Mouse (Mus musculus): ENCODE measurements at regions not wholly inside any gene's neighbourhood (a gene's known extent, or its start where the extent isn't known, plus 50 kb on each side); places are given as distances from the start of the nearest gene placed in this dataset.

DNA sequence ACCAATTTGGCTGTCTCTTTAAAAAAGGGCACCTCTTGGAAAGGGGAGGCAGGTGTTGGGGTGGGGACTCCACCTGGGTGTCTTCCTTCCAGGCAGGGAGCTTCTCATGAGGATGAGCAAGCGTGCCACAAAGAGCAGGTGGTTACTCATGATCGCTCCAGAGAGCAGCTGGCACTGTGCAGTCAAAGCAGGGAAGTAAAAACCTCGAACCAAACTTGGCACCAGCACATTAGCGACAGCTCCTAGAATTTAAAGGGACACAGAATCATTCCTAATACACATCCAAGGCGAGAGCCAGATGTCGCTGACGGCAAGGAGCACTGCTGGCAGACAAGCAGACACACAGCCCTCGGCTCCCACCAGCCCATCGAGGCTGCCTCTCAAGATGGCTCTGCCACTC, 70.4 kb downstream of the Irx5 start:
- H3K4me3 ChIP-seq (ENCODE audit: low read depth, low read length): no peak overlapping the region
- ATAC-seq (replicated peaks; ENCODE audit: low FRiP score, low TSS enrichment, low read depth) (no peak), DNase-seq (ENCODE audit: low spot score) (no peak)
- H3K27me3 ChIP-seq (replicated peaks; ENCODE audit: control insufficient read depth, insufficient read depth, low read length): no peaks in the 10 kb centered on the region
- no peak overlapping the region for H3K9ac ChIP-seq (ENCODE audit: low read length)
- 72% methylated on average over 9 of the region's 9 CpGs for WGBS
- H3K4me1 ChIP-seq (replicated peaks; ENCODE audit: control insufficient read depth, insufficient read depth, low read length): no peaks in the 10 kb centered on the region
- no peak overlapping the region for H3K4me2 ChIP-seq (ENCODE audit: low read length)
- no peaks in the 10 kb centered on the region for H3K9me3 ChIP-seq (ENCODE audit: control insufficient read depth, low read length)
- no peak overlapping the region for H3K27ac ChIP-seq (ENCODE audit: low read depth)
- H3K36me3 ChIP-seq (ENCODE audit: control insufficient read depth, insufficient read depth, low read length): no peaks in the 10 kb centered on the region

DNA sequence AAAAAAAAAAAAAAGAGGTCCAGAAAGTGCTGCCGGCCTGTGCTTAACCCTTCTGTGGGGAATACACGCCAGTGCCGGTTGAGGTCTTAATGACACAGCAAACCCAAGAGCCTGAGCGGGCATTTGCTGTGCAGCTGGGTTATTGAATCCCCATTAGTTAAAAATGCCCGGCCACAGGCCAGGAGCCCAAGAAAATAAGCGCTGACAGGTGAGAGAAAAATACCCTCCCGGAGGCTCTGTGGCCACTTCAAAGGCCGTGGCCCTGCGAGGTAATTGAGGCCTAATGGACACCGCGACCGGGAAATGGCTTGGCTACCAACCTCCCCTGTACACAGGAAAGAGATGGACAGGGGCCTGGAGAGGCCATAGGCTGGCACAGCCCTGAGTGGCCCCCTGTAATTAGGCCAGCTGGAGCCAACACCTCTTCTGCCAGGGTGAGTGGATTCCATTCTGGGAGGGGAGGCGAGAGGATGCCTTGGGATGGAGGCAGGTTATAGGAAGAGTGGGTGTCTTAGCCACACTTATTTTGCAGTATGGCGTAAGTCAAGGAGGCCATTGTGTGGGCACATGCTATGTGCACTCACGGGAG, 79.7 kb downstream of the Irx5 start:
- 65% methylated on average over 15 of the region's 15 CpGs for WGBS
- DNase-seq (ENCODE audit: low spot score): no peak
- ATAC-seq (replicated peaks; ENCODE audit: low FRiP score, low TSS enrichment, low read depth): no peak

DNA sequence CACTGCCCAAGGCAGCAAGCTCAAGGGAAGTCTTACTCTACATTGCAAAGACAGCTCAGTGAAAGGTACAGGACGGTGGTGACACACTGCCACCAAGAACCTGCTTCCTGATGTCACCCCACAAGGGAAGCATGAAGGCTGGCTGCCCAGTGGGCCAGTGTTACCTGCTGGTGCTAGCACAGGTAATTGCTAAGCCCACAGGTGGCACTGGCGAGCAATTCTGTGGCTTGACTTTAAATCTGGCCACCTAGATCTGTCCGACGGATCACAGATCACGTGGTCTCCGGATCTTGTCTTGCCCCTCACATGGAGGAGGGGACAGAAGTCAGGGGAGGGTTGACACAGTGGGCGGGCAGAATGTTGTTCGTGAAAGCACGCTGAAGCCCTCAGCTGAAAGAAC, 80.9 kb downstream of the Irx5 start:
- no peak overlapping the region for H3K4me3 ChIP-seq (ENCODE audit: low read depth, low read length)
- H3K27me3 ChIP-seq (replicated peaks; ENCODE audit: control insufficient read depth, insufficient read depth, low read length): no peaks in the 10 kb centered on the region
- DNase-seq (ENCODE audit: low spot score) (no peak), ATAC-seq (replicated peaks; ENCODE audit: low FRiP score, low TSS enrichment, low read depth) (no peak)
- no peaks in the 10 kb centered on the region for H3K9me3 ChIP-seq (ENCODE audit: control insufficient read depth, low read length)
- H3K4me1 ChIP-seq (replicated peaks; ENCODE audit: control insufficient read depth, insufficient read depth, low read length): no peaks in the 10 kb centered on the region
- H3K27ac ChIP-seq (ENCODE audit: low read depth): no peak overlapping the region
- H3K36me3 ChIP-seq (ENCODE audit: control insufficient read depth, insufficient read depth, low read length): no peaks in the 10 kb centered on the region
- WGBS: 37% methylated on average over 9 of the region's 9 CpGs
- no peak overlapping the region for H3K9ac ChIP-seq (ENCODE audit: low read length)
- H3K4me2 ChIP-seq (ENCODE audit: low read length): no peak overlapping the region

More for the DNA sequence above, 79.7 kb downstream of the Irx5 start:
- Histone ChIP-seq H3K9me3 (ENCODE audit: control insufficient read depth, low read length) (no peaks in the 10 kb centered on the region), H3K27me3 (replicated peaks; ENCODE audit: control insufficient read depth, insufficient read depth, low read length) (no peaks in the 10 kb centered on the region), H3K4me2 (ENCODE audit: low read length) (no peak overlapping the region), H3K4me3 (ENCODE audit: low read depth, low read length) (no peak overlapping the region), H3K4me1 (replicated peaks; ENCODE audit: control insufficient read depth, insufficient read depth, low read length) (no peaks in the 10 kb centered on the region), H3K36me3 (ENCODE audit: control insufficient read depth, insufficient read depth, low read length) (no peaks in the 10 kb centered on the region), H3K9ac (ENCODE audit: low read length) (no peak overlapping the region), H3K27ac (ENCODE audit: low read depth) (no peak overlapping the region)

DNA sequence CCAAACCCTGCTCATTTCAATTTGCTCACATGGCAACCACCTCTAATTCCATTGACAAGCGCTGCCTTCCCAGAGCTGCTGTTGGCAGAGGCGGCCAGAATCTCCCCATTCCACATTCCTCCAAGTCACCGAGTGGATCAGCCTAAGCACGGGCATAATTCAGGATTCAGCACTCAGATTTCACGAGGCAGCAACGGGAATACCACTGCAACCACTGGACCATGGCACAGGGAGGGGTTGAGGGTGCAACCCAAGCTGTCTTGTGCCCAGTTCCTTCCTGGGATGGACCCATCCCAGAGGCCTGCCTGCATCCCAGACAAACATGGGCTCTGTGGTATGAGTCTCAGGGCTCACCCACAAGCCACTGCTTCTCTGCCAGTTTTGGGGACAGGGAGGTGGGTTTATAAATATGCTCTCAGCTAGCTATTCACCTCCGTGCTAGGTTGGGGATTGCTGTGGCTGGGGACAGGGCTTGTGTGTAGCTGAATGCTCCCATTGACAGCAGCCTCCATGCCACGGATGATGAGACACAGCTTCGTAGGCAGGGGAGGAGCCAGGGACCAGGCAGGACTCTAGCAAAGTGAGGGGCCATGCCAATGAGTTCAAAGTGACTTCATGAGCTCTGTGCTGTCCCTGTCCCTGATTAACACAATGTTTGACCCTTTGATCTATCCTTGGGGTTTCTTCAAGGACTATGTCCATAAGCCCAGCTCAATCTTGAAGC, 82.5 kb downstream of the Irx5 start:
- no peak for ATAC-seq (replicated peaks; ENCODE audit: low FRiP score, low TSS enrichment, low read depth)
- WGBS: 57% methylated on average over 9 of the region's 9 CpGs
- Histone ChIP-seq H3K4me2 (ENCODE audit: low read length) (no peak overlapping the region), H3K27ac (ENCODE audit: low read depth) (no peak overlapping the region), H3K9me3 (ENCODE audit: control insufficient read depth, low read length) (no peaks in the 10 kb centered on the region), H3K4me1 (replicated peaks; ENCODE audit: control insufficient read depth, insufficient read depth, low read length) (no peaks in the 10 kb centered on the region), H3K9ac (ENCODE audit: low read length) (no peak overlapping the region), H3K36me3 (ENCODE audit: control insufficient read depth, insufficient read depth, low read length) (no peaks in the 10 kb centered on the region), H3K27me3 (replicated peaks; ENCODE audit: control insufficient read depth, insufficient read depth, low read length) (no peaks in the 10 kb centered on the region), H3K4me3 (ENCODE audit: low read depth, low read length) (no peak overlapping the region)
- DNase-seq (ENCODE audit: low spot score): no peak

DNA sequence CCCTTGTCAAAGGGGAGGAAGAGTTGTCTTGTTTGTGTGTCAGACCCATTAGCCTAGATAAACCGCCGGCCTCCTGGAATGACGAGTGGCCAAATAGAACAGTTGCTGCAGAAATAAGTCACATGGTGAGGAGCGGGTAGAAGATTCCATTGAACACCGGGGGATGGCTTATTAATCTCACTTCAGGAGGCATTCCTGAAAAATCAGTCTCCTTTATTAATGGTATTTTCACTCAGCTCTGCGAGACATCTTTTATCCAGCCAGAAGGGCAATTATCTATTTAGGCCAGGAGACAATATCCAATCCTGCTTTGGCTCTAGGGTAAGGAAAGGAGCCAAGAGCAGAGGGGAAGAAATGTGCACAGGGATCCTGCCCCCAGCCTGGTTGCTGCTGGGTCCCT, 84.7 kb downstream of the Irx5 start:
- no peaks in the 10 kb centered on the region for H3K4me1 ChIP-seq (replicated peaks; ENCODE audit: control insufficient read depth, insufficient read depth, low read length)
- H3K27me3 ChIP-seq (replicated peaks; ENCODE audit: control insufficient read depth, insufficient read depth, low read length): no peaks in the 10 kb centered on the region
- no peaks in the 10 kb centered on the region for H3K9me3 ChIP-seq (ENCODE audit: control insufficient read depth, low read length)
- no peaks in the 10 kb centered on the region for H3K36me3 ChIP-seq (ENCODE audit: control insufficient read depth, insufficient read depth, low read length)
- ATAC-seq (replicated peaks; ENCODE audit: low FRiP score, low TSS enrichment, low read depth) (no peak), DNase-seq (ENCODE audit: low spot score) (no peak)
- WGBS: 35% methylated on average over 6 of the region's 6 CpGs
- no peak overlapping the region for H3K4me2 ChIP-seq (ENCODE audit: low read length)
- H3K9ac ChIP-seq (ENCODE audit: low read length): no peak overlapping the region
- H3K27ac ChIP-seq (ENCODE audit: low read depth): no peak overlapping the region
- H3K4me3 ChIP-seq (ENCODE audit: low read depth, low read length): no peak overlapping the region

DNA sequence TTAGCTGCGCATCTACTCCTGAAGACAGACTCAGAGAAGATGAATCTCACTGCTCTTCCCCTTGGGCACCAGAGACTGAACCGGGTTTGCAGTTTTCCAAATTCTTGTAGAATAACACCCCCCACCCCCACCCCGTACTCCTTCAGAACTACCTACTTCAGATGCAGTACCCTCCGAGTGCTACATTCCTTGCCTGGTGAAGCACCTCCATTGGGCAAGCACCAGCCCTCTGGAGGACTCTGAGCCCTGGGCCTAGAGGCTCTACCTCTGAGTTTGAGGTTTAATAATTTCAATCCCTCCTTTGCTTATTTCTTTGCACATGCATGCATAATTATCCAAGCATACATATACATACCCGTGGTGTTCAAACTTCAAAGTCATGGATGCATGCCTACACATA, 101.9 kb downstream of the Irx5 start:
- Histone ChIP-seq H3K27ac (ENCODE audit: low read depth) (no peak overlapping the region), H3K4me3 (ENCODE audit: low read depth, low read length) (no peak overlapping the region), H3K4me1 (replicated peaks; ENCODE audit: control insufficient read depth, insufficient read depth, low read length) (peaks cover 4% of the 10 kb centered on the region; the same call in 1 of the 2 replicates), H3K4me2 (ENCODE audit: low read length) (no peak overlapping the region), H3K9me3 (ENCODE audit: control insufficient read depth, low read length) (no peaks in the 10 kb centered on the region), H3K27me3 (replicated peaks; ENCODE audit: control insufficient read depth, insufficient read depth, low read length) (peaks cover 51% of the 10 kb centered on the region), H3K9ac (ENCODE audit: low read length) (no peak overlapping the region), H3K36me3 (ENCODE audit: control insufficient read depth, insufficient read depth, low read length) (no peaks in the 10 kb centered on the region)
- WGBS: 84% methylated on average over 5 of the region's 5 CpGs
- DNase-seq (ENCODE audit: low spot score): no peak
- no peak for ATAC-seq (replicated peaks; ENCODE audit: low FRiP score, low TSS enrichment, low read depth)

DNA sequence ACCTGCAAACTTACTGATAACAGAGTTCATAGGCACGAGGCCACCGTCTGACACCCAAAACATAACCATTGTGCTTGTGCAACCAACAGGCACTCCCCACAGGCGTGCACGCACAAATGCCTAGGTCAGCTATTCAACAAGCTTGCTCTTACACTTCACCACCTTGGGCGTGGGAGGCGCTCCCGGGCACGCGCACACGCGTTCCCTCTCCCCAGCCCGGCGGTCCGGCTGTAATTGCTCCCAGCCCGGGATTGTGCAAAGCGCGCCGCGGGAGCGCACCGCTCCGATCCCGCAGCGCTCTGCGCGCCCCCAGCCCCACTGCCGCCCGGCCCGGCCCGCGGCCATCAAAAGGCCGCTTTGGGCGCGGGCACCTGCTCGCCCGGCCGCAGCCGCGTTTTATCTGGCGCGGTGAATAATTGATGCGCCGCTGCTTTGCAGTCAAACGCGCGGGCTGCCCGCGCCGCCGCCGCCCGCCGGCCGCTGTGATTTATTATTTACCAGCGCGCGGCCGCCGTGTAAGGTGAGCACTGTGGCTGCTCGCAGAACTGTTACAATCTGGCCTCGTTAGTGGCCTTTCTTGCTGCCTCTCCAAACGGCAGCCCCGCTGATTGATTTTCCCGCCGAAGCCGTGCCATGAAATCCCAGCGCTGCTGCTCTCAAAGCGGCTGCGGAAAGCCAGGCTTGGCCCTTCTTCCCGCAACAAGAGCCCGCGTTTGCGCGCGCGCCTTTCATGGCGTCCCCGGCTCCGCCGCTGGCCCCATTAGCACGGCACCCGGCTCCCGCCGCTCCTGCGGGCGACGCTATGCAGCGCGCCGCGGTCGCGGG, 102.9 kb downstream of the Irx5 start:
- no peak overlapping the region for H3K27ac ChIP-seq (ENCODE audit: low read depth)
- peak overlapping the region; percentile 52 for H3K4me3 ChIP-seq (ENCODE audit: low read depth, low read length)
- no peak; the same call in 1 of the 2 replicates for ATAC-seq (replicated peaks; ENCODE audit: low FRiP score, low TSS enrichment, low read depth)
- H3K9ac ChIP-seq (ENCODE audit: low read length): peak overlapping the region; percentile 37
- H3K36me3 ChIP-seq (ENCODE audit: control insufficient read depth, insufficient read depth, low read length): no peaks in the 10 kb centered on the region
- DNase-seq (ENCODE audit: low spot score): peak; percentile 70
- 1% methylated on average over 91 of the region's 93 CpGs for whole genome bisulfite sequencing
- peaks cover 4% of the 10 kb centered on the region; the same call in 1 of the 2 replicates for H3K4me1 ChIP-seq (replicated peaks; ENCODE audit: control insufficient read depth, insufficient read depth, low read length)
- H3K4me2 ChIP-seq (ENCODE audit: low read length): peak overlapping the region; percentile 98
- H3K27me3 ChIP-seq (replicated peaks; ENCODE audit: control insufficient read depth, insufficient read depth, low read length): peaks cover 51% of the 10 kb centered on the region
- no peaks in the 10 kb centered on the region for H3K9me3 ChIP-seq (ENCODE audit: control insufficient read depth, low read length)

DNA sequence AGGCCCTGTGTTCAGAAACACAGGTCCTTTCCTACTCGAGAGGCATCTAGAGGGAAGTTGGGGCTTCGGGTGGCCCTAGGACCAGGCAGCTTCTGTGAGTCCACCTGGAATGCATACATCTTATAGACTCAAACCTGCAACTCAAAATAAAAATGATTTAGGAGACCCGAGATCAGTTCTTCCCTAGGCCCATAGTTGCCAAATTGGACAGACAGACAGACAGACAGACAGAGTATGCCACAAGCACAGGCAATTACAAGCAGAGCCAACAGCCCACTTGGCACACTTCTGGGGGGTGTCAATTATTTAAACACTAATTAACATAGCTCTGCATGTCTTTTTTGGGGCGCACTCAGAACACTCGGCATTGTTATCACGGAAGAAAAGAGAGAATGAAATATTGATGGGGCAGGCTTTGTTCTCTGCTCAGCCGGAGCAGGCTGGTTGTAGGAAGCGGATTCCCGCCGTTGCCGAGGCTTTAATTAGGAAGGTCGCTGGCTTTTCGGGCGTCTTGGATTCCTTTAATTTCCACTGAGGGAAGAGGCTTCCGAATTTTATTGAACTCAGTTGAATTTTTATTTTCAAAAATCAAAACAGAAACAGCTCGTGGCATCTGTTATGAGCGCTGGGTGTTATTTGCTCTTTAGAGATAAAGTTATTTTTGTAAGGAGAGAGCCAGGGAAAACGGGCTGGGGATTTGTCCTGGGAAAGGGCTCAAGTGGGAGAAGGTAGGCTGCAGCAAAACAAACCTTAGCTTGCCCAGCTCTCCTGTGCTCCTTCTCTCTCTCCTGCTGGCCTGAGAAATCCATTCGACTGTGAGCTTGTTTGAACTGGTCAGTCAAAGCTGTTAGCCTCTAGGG, 111.9 kb downstream of the Irx5 start:
- H3K4me2 ChIP-seq (ENCODE audit: low read length): no peak overlapping the region
- no peak overlapping the region for H3K27ac ChIP-seq (ENCODE audit: low read depth)
- no peaks in the 10 kb centered on the region for H3K36me3 ChIP-seq (ENCODE audit: control insufficient read depth, insufficient read depth, low read length)
- 0 out of 2 replicates have a peak, but pooled peaks cover 2% of the 10 kb centered on the region for H3K27me3 ChIP-seq (replicated peaks; ENCODE audit: control insufficient read depth, insufficient read depth, low read length)
- no peaks in the 10 kb centered on the region for H3K4me1 ChIP-seq (replicated peaks; ENCODE audit: control insufficient read depth, insufficient read depth, low read length)
- no peaks in the 10 kb centered on the region for H3K9me3 ChIP-seq (ENCODE audit: control insufficient read depth, low read length)
- no peak overlapping the region for H3K9ac ChIP-seq (ENCODE audit: low read length)
- no peak for ATAC-seq (replicated peaks; ENCODE audit: low FRiP score, low TSS enrichment, low read depth)
- DNase-seq (ENCODE audit: low spot score): no peak
- no peak overlapping the region for H3K4me3 ChIP-seq (ENCODE audit: low read depth, low read length)
- WGBS: 60% methylated on average over 19 of the region's 19 CpGs
